Mouse (Mus musculus): ENCODE measurements around the gene 1700028J19Rik.

Gene 1700028J19Rik

DNA sequence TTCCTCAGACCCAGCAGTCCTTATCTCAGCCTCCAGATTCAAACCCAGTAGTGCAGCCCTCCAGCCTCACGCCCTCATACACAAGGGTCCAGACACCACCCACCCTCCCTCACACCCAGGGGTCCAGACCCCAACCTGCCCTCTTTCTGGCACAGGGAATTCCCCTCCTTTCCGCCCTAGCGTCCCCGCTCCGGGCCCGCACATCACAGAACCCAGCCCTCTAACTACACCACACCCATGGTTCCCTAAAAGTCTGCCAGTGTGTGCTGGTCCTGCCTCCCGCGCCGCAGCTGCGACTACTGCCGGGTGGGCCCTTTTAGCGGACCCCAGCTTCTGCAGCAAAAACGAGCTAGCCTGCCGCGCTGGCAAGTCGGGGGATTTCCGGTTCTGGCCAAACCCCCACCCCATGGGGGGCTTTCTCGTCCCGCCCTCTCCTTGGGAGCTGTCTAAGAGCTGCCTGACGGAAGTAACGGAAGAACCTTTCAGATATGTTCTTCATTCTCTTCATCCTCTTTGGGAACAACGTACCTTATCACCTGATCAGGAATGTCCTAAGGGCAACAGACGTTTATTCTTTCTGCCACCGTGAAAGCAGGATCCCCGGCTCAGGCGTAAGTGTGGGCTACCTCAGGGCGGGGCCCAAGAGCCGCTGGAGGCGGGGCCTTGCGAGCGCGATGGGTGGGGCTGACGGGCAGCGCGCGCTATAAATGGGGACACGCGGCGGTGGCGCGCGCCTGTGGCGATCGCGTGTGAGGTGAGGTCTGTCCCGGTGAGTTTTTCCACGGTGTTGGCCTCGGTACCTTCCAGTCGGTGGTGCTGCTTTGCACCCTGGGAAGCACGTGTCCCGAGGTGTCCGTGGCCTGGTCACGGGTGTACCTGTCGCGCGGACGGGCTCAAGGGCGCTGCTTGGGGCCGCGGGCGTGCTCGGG is at the start of gene 1700028J19Rik, which contains the start of gene 2410002F23Rik:
TSS of gene 1700028J19Rik (minus strand) at position 641 of the 929 bp plus-strand sequence.
TSS of gene 2410002F23Rik (plus strand) at position 668 of the 929 bp plus-strand sequence.
- peak; percentile 94 for DNase-seq (ENCODE audit: low read depth, low spot score)

DNA sequence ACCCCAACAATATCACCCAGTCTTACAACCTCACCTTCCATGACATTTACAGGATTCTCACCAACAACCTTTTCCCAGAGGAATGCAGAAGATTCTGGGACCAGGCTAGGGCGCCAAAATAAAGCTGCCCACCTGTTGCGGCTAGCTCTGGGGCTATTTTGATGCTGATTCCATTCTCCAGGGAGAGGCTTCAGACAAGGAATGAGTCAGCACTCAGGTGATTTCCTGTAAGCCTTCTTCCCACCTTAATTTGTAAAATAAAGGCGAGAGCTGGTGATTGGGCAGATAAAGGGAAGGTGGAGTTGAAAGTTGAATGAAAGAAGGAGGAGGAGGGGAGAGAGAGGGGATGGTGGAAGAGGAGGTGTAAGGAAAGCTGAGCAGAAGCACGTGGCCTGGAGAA is 44.9 kb upstream of the 1700028J19Rik start:
- DNase-seq (ENCODE audit: low read depth, low spot score): no peak

DNA sequence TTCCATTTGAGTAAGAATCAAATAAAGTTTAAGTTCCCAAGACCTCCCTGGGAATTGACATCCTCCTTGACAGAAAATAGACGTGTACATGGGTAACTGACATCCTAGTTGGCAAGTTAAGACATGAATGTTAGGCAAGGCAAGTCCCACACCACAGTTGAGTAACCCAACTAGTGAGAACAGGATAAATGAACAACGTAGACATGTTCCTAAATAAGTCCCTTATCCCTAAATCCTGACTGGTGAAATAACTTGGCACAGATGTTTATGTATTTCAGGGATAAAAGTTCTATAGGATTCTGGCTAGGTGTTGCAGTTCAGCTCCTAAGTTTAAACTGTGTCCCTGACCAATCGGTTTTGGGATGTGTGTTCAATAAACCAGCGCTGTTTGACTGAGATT is 44.5 kb upstream of the 1700028J19Rik start:
- no peak for DNase-seq (ENCODE audit: low read depth, low spot score)

DNA sequence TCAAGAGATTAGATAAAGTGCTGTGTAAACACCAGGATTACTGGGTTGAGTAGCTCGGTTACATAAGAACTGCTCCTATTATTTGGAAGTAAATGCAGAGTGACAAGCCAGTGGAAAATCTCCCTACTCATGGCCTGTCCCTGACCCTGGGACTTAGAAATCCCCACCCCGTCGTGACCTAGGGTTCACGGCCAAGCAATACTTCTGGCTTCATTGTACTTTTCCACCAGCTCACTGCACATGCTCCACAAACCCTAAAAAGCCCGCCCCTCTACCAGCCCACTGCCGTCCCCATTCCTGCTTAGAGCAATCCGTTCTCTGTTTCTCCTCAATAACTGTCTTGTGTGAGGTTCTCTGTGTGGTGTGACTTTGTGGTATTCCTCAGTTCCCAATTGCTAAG is 41.3 kb upstream of the 1700028J19Rik start:
- no peak for DNase-seq (ENCODE audit: low read depth, low spot score)

DNA sequence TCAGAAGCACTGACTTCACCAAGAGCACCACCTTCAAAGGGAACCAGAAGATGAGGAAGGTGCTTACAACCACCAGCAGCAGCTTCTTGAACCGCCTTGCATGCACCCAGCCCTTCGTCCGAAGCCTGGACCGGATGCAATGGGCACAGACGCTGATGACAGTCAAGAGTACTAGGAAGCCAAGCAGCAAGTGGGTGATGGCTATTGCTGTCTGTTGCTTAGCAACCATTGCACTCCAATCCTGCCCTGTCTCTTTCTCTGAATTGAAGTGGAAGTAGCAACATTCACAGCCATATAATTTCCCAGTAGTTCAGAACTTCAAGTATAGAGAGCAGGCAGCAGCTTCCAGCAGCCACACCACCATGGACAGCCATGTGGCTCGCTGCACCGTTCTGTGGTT is 35.1 kb upstream of the 1700028J19Rik start:
- no peak for DNase-seq (ENCODE audit: low read depth, low spot score)

DNA sequence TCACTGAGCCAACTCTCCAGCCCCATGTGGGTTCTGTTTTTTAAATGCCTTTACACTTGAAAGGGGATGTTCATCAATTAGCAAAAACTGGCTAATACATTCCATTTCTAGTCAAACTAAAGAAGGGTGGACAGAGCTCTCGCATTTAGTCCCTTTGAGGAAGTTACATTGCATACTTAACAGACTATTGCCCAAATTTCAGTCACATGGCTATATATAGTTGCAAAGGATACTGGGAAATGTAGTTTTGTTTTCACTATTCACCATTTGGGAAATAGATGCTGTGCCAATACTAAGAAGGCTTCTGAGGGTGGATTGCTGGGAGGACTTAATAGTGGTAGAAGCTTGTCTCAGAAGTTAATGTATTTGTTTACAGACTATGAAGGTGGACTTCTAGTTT is 34.5 kb upstream of the 1700028J19Rik start:
- peak; percentile 12 for DNase-seq (ENCODE audit: low read depth, low spot score)

DNA sequence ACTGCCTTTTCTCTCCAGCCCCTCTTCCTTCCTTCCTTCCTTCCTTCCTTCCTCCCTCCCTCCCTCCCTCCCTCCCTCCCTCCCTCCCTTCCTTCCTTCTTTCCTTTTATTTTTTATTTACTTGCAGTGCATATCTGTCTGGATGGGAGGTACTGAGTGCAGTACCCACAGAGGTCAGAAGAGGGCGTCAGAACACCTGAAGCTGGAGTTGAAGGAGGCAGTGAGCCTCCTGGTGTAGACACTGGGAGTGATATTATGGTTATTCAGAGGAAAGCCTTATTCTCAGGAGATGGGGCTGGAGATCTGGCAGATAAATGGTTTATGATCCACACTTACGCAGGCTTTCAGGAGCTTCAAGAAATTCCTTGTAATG is 30.7 kb upstream of the 1700028J19Rik start:
- DNase-seq (ENCODE audit: low read depth, low spot score): peak; percentile 75

DNA sequence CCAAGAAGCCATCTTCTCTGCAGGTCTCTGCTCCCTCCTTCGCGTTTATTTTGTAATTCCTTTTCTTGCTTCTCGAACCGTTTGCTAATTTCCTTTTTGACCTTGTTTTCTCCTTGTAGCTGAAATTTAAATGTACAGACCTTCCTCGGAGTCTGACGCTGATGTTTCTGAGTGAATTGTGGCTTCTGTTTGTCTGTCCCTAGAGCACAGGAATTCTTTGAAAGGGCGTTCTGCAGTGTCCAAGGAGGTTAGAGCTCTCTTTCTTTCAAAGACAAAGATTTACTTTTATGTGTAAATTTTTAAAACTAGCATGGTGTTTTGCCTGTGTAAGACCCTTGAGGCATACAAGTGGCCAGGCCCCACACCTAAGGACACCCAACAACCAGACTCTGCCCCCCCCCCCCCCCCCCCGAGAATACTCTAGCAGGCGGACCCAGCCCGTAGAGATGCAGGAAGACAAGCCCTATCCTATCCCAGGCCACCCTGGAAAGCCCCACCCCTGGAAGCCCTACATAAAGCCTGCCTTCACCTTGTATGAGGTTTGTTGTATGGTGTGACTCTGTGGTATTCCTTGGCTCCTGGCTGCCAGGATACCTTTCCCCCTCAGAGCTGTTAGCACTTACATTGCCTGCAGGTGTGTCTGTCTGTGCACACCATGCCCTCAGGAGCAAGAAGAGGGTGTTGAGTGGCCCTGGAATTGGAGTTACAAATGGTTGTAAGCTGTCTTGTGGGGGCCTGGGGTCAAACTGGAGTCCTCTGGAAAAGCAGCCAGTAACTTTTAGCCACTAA is 30.2 kb upstream of the 1700028J19Rik start:
- no peak for DNase-seq (ENCODE audit: low read depth, low spot score)

DNA sequence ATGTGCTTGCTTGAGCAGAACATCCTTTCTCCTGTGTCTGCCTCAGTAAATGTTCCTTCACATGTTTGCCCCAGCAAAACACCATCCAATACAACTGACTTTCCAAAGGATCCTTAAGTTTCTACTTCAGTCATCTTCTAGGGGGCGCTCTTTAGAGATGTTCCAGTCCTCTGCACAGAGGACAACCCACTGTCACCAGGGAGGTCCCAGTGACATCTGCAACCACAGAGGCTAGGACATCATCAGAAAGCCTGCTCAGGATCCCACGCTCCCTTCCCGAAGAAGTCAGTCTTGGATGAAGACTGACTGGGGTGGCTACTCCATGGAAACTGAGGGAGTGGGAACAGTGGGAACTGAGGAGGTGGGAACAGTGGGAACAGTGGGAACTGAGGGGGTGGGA is 29.1 kb upstream of the 1700028J19Rik start:
- DNase-seq (ENCODE audit: low read depth, low spot score): peak; percentile 20

DNA sequence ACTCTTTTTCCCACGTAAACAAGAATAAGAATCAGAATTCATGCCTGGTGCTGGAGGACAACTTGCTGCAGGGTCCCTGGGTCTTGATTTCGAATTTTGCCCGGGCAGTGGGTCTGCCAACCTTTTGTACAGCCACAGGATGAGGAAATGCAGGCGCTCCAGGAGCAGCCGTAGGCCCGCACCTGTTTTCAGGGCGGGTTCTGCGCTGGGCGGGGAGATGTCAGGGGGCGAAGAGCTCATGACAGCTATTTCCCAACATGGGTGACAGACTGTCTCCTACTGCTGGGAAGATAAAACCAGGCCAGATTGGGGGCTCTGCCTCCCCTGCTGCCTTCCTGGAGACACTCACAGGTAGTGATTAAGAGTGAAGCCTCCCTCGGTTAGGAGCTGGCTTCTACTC is 27.6 kb upstream of the 1700028J19Rik start:
- DNase-seq (ENCODE audit: low read depth, low spot score): no peak

DNA sequence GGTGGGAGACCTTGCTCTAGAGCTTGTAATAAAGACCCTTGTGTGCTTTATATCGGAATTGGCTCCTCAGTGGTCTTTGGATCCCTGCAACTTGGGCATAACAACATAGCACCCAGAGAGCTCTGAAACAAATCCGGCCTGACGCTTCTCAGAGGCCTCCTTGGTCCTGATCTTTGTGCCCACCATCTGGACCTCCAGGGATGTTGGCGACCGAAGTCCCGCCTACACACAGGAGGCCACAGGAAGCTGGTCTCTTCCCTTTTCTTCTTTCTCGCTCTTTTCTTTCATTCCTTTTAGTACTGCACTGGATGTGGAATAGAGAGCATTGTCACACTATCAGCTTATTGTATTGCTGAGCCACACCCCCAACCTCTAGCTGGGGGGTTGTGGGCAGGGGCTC is 27.0 kb upstream of the 1700028J19Rik start:
- no peak for DNase-seq (ENCODE audit: low read depth, low spot score)

DNA sequence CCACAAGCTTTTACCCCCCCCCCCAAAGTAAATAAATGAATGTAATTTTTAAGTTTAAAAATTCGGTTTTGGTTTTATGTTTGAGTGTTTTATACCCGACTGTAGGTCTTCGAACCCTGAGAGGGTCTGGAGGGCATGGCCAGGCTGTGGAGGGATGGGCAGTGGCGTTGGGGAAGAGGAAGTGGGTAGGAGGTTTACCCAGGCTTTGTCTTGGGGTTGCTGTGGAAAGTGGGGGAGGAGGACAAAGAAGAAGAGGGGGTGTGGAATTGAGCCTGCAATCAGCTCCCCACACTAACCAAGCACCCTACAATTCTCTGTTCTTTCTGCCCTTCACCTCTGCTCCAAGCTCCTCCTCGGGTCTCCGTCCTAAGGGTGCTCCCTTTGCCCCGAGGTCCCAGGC is 26.1 kb upstream of the 1700028J19Rik start:
- DNase-seq (ENCODE audit: low read depth, low spot score): no peak

DNA sequence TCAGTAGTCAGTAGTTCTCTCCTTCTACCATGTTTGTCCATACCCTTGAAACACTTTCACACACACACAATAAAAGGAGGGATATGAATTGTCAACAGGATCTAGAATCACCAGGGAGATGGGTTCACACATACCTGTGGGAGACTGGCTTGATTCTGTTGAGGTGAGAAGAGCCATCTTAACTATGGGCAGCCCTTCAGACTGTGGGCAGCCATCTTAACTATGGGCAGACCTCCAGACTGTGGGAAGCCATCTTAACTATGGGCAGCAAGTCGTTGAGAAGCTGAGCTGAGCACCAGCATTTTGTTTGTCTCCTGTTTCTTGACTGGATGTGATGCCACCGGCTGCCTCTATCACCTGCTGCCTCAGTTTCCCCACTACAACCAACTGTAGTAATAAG is 24.8 kb upstream of the 1700028J19Rik start:
- no peak for DNase-seq (ENCODE audit: low read depth, low spot score)

DNA sequence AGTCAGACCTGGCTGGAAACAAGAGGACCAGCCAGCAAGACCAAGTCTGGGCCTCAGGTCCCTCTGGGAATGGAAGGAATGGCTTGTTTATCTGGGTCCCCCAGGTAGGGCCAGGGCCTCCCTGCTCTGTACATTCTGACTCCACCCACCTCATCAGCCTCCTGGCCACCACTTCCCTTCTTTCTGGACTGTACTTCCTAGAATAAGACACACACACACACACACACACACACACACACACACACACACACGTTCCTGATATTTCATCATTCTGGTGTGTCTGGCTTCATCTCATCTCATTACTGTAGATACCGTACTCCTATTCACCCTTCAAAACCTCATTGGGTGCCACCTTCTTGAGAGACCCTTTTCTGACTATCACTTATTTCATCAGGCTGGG is 22.9 kb upstream of the 1700028J19Rik start:
- DNase-seq (ENCODE audit: low read depth, low spot score): no peak

DNA sequence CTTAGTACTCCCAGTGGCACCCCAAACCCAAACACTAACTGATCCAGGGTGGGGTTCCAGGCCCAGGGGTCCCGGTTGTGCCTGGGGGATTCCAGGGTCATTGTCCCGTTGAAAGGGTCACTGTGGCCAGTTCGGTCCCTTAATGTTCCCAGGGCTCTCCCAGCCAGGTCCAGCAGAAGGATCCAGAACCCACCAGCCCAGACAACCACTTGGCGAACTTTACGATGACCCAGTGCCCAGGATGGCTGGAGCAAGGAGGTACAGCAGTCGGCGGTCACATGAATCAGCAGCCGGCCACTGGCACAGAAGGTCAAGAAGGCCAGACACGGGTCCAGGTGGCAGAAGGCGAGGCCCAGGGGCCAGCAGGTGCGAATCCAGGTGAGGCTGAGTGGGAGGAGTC is 21.6 kb upstream of the 1700028J19Rik start:
- DNase-seq (ENCODE audit: low read depth, low spot score): no peak

DNA sequence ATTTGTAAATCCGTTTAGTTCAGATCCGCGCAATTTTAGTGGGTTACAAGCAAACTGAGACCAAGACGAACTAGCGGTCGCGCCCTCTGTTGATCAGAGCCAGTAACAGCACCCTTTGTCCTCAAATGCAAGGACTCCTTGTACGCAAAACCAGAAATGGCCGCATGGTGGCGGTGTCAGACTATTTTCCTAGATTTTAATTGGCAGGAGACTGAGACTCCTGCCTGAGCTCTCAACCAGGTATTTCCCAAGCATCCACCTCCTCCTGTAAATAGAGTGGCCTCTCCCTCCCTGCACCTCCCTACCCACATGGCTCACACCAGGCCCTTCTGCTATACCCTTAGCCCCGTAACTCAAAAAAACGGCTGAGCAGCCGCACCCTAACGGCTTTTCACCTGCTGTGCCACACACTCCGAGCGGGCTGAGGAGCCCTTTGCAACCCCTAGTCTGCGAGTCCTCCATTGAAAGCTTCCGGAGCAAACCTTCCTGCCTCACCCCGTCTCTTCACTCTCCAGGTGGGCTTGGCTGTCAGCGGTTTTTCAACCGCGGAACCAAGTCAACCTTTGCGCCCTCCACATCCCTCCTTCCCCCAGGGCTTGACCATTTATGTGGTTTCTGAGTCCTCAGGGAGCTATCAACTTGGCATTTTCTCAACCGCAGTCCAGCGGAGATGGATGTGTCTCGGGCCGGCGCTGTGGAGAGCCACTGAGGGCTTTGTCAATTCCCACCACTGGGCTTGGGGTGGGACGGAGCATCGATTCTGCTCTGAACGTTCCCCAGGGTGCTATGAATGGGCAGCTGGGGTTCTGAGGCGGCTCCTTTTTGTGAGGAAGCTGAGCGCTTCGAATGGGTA is 16.5 kb upstream of the 1700028J19Rik start:
- DNase-seq (ENCODE audit: low read depth, low spot score): peak; percentile 89

DNA sequence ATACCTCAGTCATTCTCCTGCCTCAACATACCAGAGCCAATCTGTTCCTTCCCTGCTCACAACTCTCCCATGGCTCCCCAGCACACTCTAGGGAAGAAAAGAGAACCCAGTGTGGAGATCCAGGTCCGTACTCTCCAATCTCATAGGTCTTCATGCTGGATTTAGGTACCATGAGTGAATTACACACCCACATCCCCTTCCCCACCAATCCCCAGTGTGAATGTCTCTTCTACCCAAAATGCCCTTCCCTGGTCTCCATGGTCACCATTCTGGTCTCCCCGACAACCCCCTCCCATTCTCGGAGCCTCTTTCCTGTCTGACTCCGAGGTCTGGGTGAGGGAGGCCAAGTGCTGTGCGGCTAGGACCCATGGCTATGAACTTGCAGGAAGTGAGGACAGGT is 14.7 kb upstream of the 1700028J19Rik start, which contains the start of gene Gm15517:
TSS of gene Gm15517 (plus strand) at position 301 of the 400 bp plus-strand sequence.
- no peak for DNase-seq (ENCODE audit: low read depth, low spot score)

DNA sequence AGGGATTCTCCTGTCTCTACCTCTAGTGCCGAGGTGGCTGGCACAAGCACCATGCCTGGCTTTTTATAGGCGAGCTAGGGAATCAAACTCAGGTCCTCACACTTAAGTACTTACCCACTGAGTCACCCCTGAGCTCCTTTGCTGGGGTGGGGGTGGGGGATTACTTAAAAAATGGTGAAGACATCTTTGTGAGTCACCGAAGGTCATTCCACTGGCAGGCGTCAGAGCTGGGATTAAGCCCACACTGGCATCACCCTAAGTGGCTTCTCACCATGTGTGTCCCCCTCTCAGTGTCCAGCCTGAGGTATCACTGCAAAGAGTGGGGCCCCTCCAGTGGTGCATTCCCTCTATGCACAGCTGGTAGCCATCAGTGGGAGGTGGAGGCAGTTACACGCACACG is 13.9 kb upstream of the 1700028J19Rik start:
- no peak for DNase-seq (ENCODE audit: low read depth, low spot score)

DNA sequence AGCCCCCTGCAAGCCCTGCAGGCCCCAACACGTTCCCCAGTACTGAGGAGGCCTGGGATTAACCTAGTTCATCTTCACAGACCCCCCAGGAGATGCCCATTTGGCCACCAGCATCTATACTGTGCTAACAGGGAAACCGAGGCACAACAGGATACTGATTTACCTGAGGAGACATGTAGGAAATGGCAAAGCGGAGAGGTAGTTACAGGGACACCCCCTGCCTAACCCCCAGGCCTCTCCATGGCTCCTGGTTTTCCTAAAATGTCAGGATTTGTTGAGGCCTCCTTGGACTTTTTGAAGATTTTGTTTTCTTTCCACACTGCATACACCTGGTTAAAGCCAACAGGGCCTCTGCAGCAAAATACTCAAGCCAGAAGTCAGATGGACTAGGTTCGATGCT is 10.8 kb upstream of the 1700028J19Rik start, which contains the start of gene Acp4:
TSS of gene Acp4 (minus strand) at position 101 of the 400 bp plus-strand sequence.
- no peak for DNase-seq (ENCODE audit: low read depth, low spot score)

DNA sequence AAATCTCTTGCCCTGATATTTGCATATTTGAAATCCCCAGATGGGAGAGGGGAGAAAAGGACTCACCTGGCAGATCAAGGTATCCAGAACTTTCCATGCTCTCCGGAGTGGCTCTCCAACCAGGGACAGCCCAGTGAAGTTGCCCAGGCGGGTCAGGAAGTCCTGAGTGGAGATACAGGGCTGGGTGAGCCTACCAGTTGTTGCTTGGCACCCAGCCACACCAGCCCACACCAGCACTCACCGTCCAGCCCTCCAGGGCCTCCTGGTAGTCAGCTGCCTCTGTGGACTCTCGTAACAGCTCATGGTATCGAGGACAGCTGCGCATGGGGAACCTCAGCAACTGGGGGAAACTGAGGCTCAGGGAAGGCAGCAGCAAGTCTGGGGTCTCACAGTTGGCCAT is 8.4 kb upstream of the 1700028J19Rik start:
- no peak for DNase-seq (ENCODE audit: low read depth, low spot score)

DNA sequence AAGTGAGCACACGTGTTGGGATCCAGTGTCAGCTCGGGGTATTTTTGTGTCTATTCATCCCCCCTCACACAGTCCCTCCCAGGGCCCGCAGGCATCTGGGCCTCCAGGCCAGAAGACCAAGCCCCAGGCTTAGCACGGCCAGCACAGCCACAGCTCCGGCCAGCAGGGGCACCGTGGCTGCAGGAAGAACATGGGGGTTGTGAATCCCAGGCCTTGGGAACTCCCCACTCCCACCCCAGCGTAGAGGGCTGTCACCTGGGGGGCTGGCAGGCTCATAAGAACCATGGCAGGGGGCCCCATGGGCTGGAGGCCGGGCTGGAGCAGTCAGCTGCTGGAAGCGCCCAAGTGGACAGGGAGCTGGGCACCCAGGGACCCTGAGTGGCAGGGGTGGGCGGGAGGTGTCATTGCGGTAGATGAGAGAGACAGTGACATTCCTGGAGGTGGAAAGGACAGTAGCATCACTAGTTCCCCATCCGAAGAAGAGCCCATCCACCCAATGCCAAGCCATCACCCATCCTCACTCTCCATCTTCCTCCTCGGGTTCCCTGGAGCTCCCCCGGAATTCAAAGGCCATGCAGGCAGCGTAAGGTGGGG is 6.6 kb upstream of the 1700028J19Rik start:
- DNase-seq (ENCODE audit: low read depth, low spot score): no peak
